Mouse (Mus musculus) myocyte (in vitro differentiated cells): ENCODE results near the gene Sgk2.

ENCODE experiments used
- CEBPB ChIP-seq: IDR thresholded peaks from 2 replicates; pipeline ENCODE4 v1.6.1; 2011; ENCODE audit warnings: mild to moderate bottlenecking, moderate library complexity; ENCODE audit not compliant: poor library complexity, insufficient read depth, severe bottlenecking
- E2F4 ChIP-seq: IDR thresholded peaks from one replicate; pipeline ENCODE4 v1.6.1; 2011; ENCODE audit warnings: mild to moderate bottlenecking, control low read depth, moderate library complexity; ENCODE audit not compliant: insufficient read depth
- MAX ChIP-seq: IDR thresholded peaks from one replicate; pipeline ENCODE4 v1.6.1; 2011; ENCODE audit warnings: low read depth, mild to moderate bottlenecking, control low read depth
- POLR2A ChIP-seq: IDR thresholded peaks from one replicate; pipeline ENCODE4 v1.6.1; 2011; ENCODE audit warnings: low read depth, mild to moderate bottlenecking, control low read depth, moderate library complexity; ENCODE audit not compliant: insufficient read length
- POLR2AphosphoS2 ChIP-seq: IDR thresholded peaks from one replicate; pipeline ENCODE4 v1.6.1; 2011; ENCODE audit warnings: low read depth, control low read depth; ENCODE audit not compliant: insufficient read length
- SRF ChIP-seq: IDR thresholded peaks from one replicate; pipeline ENCODE4 v1.6.1; 2011; ENCODE audit warnings: low read depth; ENCODE audit not compliant: control insufficient read depth, insufficient read length
- TCF12 ChIP-seq: IDR thresholded peaks from one replicate; pipeline ENCODE4 v1.6.1; 2011; ENCODE audit warnings: mild to moderate bottlenecking, control low read depth; ENCODE audit not compliant: poor library complexity, insufficient read depth, severe bottlenecking

GRCm38 (mm10) chr2:163031289-163031688 lies 44.2 kb downstream of the Sgk2 start:
- no peak for TF ChIP-seq E2F4
- TF ChIP-seq POLR2A: no peak
- no peak for TF ChIP-seq MAX
- no peak for TF ChIP-seq TCF12
- TF ChIP-seq POLR2AphosphoS2: no peak
- no peak for TF ChIP-seq CEBPB
- TF ChIP-seq SRF: no peak
